Mouse (Mus musculus): ENCODE measurements around the gene Mov10l1. TPM values are rescaled to one million over a fixed set of nuclear protein-coding genes. Genes with fewer than 3 reads are reported as not detected.

Mov10l1 gene
- total and polyA plus RNA-seq, 2 experiments from 2014 or later: 0.22 TPM; not detected in 1

DNA sequence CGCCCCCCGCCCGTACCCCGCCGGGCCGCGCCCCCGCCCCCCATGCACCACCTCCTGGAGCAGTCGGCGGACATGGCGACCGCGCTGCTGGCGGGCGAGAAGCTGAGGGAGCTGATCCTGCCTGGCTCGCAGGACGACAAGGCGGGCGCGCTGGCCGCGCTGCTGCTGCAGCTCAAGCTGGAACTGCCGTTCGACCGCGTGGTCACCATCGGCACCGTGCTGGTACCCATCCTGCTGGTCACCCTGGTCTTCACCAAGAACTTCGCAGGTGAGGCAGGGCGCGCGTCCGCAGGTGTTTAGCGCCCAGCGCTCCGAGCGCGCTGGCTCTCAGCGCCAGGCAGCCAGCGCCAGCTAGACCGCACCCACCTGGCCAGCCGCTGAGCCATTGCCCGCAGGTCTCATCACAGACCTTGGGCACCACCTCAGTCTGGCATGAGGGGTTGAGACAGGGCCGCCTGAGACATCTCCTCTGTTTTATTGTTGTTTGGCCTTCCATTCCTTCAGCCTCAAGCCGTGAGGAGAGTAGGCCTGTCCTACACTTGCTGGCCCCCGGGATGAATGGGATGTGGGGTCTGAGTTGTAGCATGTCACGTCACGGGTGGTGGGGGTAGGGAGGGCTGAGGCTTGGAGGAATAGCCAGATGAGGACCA lies 77.4 kb downstream of the Mov10l1 start:
- peak overlapping the region; percentile 80 for H3K27ac ChIP-seq (ENCODE audit: low read depth, low read length)
- H3K4me3 ChIP-seq (ENCODE audit: low read depth, low read length): peak overlapping the region; percentile 78
- H3K4me1 ChIP-seq (ENCODE audit: insufficient read depth, low read length): peaks cover 11% of the 10 kb centered on the region
- peak; percentile 62 for ATAC-seq (ENCODE audit: low FRiP score)
- no peak for TF ChIP-seq CTCF (IDR thresholded peaks at IDR 0.05)
- peak overlapping the region; percentile 87 for H3K9ac ChIP-seq (replicated peaks; ENCODE audit: low read length, poor library complexity, severe bottlenecking)
- DNase-seq (ENCODE audit: low spot score): peak; percentile 34
- no peaks in the 10 kb centered on the region for H3K27me3 ChIP-seq (ENCODE audit: insufficient read depth, low read length)
- 1% methylated on average over 32 of the region's 48 CpGs for WGBS
- peak overlapping the region; percentile 80 for H3K4me2 ChIP-seq (ENCODE audit: low read depth, low read length, poor library complexity, severe bottlenecking)
- no peaks in the 10 kb centered on the region for H3K9me3 ChIP-seq (ENCODE audit: low read length)
- H3K36me3 ChIP-seq (ENCODE audit: insufficient read depth, low read length): no peaks in the 10 kb centered on the region

DNA sequence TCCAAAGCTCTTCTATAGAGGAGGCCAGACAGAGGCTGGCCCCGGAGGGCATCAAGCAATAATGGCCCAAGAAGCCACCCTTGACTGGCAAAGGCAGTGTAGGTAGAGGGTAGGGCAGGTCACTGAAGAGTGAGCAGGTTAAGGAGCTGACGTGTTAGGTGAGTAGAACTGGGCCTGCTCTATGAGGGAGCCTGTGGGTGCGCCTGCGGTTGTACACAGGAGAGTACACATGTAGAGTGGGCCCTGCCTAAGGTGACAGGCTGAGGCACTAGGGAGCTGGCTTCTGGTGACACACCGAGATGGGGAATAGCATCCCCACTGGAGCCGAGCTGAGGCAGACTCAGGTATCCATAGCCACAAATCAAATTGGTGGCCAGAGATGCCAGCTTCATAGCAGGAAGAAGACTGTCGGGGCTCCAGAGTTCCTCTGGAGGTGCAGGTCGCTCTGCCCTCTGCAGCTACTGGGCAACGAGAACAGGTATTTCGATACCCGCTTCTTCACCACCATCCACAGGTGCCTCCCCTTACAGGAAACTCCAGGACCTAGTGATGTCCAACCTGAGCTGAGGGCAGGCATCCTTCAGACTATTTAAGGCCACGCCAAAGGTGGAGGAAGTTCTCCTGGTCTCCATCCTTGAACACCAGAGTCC lies 78.2 kb downstream of the Mov10l1 start:
- no peak for TF ChIP-seq CTCF (IDR thresholded peaks at IDR 0.05)
- ATAC-seq (ENCODE audit: low FRiP score) (no peak), DNase-seq (ENCODE audit: low spot score) (no peak)
- Histone ChIP-seq H3K4me1 (ENCODE audit: insufficient read depth, low read length) (peaks cover 11% of the 10 kb centered on the region), H3K9me3 (ENCODE audit: low read length) (no peaks in the 10 kb centered on the region), H3K36me3 (ENCODE audit: insufficient read depth, low read length) (no peaks in the 10 kb centered on the region), H3K9ac (replicated peaks; ENCODE audit: low read length, poor library complexity, severe bottlenecking) (peak overlapping the region; percentile 87), H3K27ac (ENCODE audit: low read depth, low read length) (no peak overlapping the region), H3K4me2 (ENCODE audit: low read depth, low read length, poor library complexity, severe bottlenecking) (peak overlapping the region; percentile 80), H3K27me3 (ENCODE audit: insufficient read depth, low read length) (peaks cover under 1% of the 10 kb centered on the region; the same call in 1 of the 2 replicates), H3K4me3 (ENCODE audit: low read depth, low read length) (peak overlapping the region; percentile 78)
- 84% methylated on average over 12 of the region's 12 CpGs for WGBS

DNA sequence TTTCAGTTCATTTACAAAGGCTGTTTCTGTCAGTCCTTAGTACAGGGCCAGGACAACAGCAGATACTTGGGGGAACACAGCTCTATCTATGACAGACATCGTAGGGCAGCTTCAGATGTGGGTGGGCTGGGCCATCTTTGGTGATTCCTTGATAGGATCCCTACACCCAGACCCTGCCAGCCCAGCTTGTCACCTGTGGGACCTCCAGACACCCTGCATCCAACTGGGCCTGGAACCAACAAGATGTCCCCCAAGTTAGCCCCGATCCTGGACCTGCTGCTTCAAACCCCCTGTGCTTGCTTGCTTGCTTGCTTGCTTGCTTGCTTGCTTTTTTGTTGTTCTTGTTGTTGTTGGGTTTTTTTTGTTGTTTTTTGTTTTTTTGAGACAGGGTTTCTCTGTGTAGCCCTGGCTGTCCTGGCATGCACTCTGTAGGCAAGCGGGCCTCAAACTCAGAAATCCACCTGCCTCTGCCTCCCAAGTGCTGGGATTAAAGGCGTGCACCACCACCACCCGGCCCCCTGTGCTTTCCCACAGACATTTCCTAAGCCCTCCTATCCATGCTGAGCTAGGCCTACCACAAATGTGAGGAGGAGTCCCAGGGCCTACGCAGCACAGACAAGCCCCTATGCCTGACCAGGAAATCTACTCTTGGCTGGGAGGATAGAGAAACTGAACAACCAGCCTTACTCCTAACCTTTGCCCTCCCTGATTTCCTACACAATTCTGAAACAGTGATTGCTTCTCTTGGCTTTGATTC lies 79.2 kb downstream of the Mov10l1 start:
- no peak overlapping the region for H3K4me2 ChIP-seq (ENCODE audit: low read depth, low read length, poor library complexity, severe bottlenecking)
- WGBS: 84% methylated on average over 6 of the region's 6 CpGs
- H3K9me3 ChIP-seq (ENCODE audit: low read length): no peaks in the 10 kb centered on the region
- H3K27me3 ChIP-seq (ENCODE audit: insufficient read depth, low read length): peaks cover 9% of the 10 kb centered on the region; the same call in 1 of the 2 replicates
- H3K4me3 ChIP-seq (ENCODE audit: low read depth, low read length): no peak overlapping the region
- no peaks in the 10 kb centered on the region for H3K36me3 ChIP-seq (ENCODE audit: insufficient read depth, low read length)
- no peak for TF ChIP-seq CTCF (IDR thresholded peaks at IDR 0.05)
- H3K9ac ChIP-seq (replicated peaks; ENCODE audit: low read length, poor library complexity, severe bottlenecking): no peak overlapping the region
- DNase-seq (ENCODE audit: low spot score): no peak
- no peak overlapping the region for H3K27ac ChIP-seq (ENCODE audit: low read depth, low read length)
- ATAC-seq (ENCODE audit: low FRiP score): no peak
- H3K4me1 ChIP-seq (ENCODE audit: insufficient read depth, low read length): peaks cover 11% of the 10 kb centered on the region

DNA sequence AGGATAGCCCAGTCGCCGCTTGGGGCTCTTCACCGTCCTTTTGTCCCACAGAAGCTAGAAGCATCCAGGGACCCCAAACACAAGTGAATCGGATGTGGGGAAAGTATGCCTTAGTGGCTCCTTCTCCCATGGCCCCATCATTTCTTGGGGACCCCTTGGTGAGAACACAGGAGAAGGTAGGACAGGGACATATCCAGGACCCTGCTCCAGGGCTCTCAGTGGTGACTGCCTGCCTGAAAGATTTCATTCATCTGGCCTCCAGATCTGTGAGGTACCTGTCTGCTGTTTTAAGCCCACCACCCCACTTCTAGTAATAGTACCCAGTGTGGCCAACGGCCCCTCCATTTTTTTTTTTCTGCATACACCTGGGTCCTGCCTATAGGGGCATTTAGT lies 79.8 kb downstream of the Mov10l1 start:
- Histone ChIP-seq H3K4me2 (ENCODE audit: low read depth, low read length, poor library complexity, severe bottlenecking) (no peak overlapping the region), H3K4me1 (ENCODE audit: insufficient read depth, low read length) (peaks cover 11% of the 10 kb centered on the region), H3K27me3 (ENCODE audit: insufficient read depth, low read length) (peaks cover 9% of the 10 kb centered on the region; the same call in 1 of the 2 replicates), H3K27ac (ENCODE audit: low read depth, low read length) (no peak overlapping the region), H3K9me3 (ENCODE audit: low read length) (no peaks in the 10 kb centered on the region), H3K9ac (replicated peaks; ENCODE audit: low read length, poor library complexity, severe bottlenecking) (no peak overlapping the region), H3K36me3 (ENCODE audit: insufficient read depth, low read length) (no peaks in the 10 kb centered on the region), H3K4me3 (ENCODE audit: low read depth, low read length) (no peak overlapping the region)
- 93% methylated on average over 5 of the region's 5 CpGs for WGBS
- no peak for ATAC-seq (ENCODE audit: low FRiP score)
- no peak for TF ChIP-seq CTCF (IDR thresholded peaks at IDR 0.05)
- DNase-seq (ENCODE audit: low spot score): no peak

DNA sequence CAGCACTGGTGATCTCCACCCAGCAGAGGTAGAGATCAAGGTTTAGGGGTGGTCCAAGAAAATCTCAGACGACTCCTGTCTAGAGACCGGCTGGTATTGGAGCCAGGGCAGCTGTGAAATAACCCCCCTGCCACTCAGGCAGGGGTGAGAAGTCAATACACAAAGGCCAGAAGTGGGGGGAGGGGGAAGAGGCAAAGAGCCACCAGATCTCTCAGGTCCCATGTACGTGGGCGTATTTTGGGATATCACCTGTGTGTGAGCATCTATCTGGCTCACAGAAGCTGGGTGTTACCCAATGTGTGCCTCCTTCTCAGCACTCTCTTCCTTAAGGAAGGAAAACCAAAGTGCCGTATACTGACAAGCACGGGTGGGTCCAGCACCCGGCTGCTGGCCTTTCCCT lies 80.3 kb downstream of the Mov10l1 start:
- DNase-seq (ENCODE audit: low spot score) (no peak), ATAC-seq (ENCODE audit: low FRiP score) (no peak)
- Histone ChIP-seq H3K4me3 (ENCODE audit: low read depth, low read length) (no peak overlapping the region), H3K27ac (ENCODE audit: low read depth, low read length) (no peak overlapping the region), H3K27me3 (ENCODE audit: insufficient read depth, low read length) (peaks cover 9% of the 10 kb centered on the region; the same call in 1 of the 2 replicates), H3K36me3 (ENCODE audit: insufficient read depth, low read length) (peaks cover 1% of the 10 kb centered on the region; the same call in 1 of the 2 replicates), H3K4me1 (ENCODE audit: insufficient read depth, low read length) (peaks cover 11% of the 10 kb centered on the region), H3K4me2 (ENCODE audit: low read depth, low read length, poor library complexity, severe bottlenecking) (no peak overlapping the region), H3K9ac (replicated peaks; ENCODE audit: low read length, poor library complexity, severe bottlenecking) (no peak overlapping the region), H3K9me3 (ENCODE audit: low read length) (no peaks in the 10 kb centered on the region)
- WGBS: 83% methylated on average over 7 of the region's 7 CpGs
- TF ChIP-seq CTCF (IDR thresholded peaks at IDR 0.05): no peak

Measured in midbrain, postnatal 0 days (tissue).